Mouse (Mus musculus): ENCODE data around the gene Vmn2r62.
"Not testable (repeated sequence)": the region's sequence is repeated elsewhere in the genome, so short reads cannot be mapped to it uniquely, and the experiment has no call there.

Gene Vmn2r62

DNA sequence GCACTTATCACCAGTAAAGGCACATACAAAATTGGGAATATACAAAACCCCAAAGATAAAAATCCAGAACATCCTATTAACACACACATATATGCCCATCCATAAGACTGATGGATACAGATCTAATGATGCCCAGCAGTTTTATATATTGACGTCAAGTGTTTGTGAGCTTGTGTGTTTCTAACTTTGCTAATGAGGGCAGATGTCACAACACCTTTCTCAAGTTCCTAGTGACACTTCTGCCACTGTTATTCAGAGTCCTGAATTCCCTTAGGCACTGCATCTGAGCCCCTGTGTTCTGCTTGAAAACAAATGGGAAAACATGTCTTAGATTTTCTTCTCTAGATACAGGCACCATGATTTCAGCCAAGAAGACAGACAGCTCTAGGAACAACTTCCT, at the start of gene Vmn2r62:
TSS of gene Vmn2r62 (minus strand) at position 101 of the 400 bp plus-strand sequence.
- not testable (repeated sequence) for DNase-seq (ENCODE audit: extremely low spot score, low read depth, low spot score)

- not testable (repeated sequence) for DNase-seq (ENCODE audit: extremely low spot score, low read depth, low spot score)
These were observed 45.0 kb upstream of the Vmn2r62 start for GRCm38 (mm10) chr7:42838366-42838765.

DNA sequence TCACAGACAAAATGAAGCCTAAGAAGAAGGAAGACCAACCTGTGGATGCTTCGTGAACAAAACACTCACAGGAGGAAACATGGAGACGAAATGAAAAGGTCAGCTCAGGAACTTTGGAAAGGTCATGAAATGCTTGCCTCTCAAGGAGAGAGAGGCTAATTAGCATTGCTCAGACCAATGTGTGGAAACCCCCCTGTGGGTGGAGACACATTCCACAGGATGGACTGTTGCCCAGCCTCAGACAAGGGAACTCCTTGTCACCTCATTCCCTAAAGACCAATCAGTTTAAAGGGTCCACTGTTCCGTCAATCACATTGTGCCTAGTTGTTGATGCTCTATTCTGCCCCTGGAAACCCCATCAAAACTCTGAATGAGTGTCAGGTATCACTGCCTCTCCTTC, 38.9 kb upstream of the Vmn2r62 start:
- no peak for DNase-seq (ENCODE audit: extremely low spot score, low read depth, low spot score)

DNA sequence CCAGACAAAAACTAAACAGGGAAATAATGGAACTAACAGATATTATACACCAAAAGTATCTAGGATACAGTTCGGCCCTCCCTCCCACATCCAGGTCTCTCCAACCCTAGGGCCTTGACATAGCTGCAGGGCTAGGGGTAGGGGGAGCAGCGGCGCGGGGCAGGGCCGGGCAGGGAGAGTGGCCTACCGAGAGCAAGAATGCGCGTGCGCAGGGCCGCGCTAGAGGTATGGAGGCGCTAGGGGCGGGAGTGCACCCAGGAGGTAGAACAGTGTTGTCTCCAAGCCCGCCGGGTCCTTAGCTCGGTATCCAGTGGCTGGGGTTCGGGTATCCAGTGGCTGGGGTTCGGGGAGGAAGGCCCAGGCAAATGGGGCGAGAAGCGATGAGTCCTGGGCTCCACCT, 43.5 kb downstream of the Vmn2r62 start:
- DNase-seq (ENCODE audit: extremely low spot score, low read depth, low spot score), result no peak

GRCm38 (mm10) chr7:42738536-42739210, 54.7 kb downstream of the Vmn2r62 start:
- no peak for DNase-seq (ENCODE audit: extremely low spot score, low read depth, low spot score)

DNA sequence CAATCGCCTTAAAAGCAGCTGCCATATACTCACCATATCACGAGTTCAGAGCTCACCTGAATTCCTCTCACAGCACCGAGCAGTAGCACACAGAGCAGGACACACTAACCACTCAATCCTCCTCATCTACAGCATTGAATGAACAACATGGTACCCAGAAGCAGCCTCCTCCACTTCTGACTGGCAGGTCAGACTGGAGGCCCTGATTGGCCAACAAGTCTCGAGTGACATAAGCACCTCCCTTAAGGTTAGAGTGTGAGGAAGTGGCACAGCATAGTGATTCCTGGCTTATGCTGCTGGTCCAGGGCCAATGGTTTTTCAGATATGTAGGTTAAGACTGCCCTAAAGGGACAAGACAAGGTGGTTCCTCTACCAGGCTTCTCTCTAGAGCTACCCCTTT, 66.4 kb downstream of the Vmn2r62 start, which contains the start of gene Gm17067:
TSS of gene Gm17067 (minus strand) at position 101 of the 400 bp plus-strand sequence.
- not testable (repeated sequence) for DNase-seq (ENCODE audit: extremely low spot score, low read depth, low spot score)
